Mouse (Mus musculus): ENCODE measurements around the gene C5ar2. TPM values are rescaled to one million over a fixed set of nuclear protein-coding genes. Genes with fewer than 3 reads are reported as not detected.
"Not testable (repeated sequence)": the region's sequence is repeated elsewhere in the genome, so short reads cannot be mapped to it uniquely, and the experiment has no call there.

C5ar2 gene
- 0.04 and 0.14 TPM in 2 replicates for polyA plus RNA-seq (2015; fragmentation: Nextera tagmentation; extraction: Ambion mirVana)

DNA sequence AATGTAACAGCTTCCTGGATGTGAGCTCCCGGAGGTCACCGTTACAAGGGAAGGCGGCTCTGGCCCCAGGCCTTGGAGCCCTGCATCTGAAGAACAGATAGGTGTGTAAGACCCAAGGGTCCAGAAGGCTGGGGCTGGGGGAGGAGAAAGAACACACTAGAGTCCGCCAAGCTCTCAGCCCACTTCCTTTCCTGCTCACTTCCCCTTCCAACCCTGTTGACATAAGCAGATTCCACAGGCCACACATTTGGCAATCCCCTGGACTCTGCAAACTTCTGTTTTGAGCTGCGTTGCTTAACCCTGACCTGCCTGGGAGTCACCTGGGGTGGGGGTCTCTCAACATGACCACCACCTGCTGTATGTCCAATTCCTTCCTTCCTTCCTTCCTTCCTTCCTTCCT, at the start of gene C5ar2:
C5ar2 (minus strand) TSS at position 88 of the 400 bp plus-strand sequence.
- DNase-seq (ENCODE audit: low spot score) = no peak

DNA sequence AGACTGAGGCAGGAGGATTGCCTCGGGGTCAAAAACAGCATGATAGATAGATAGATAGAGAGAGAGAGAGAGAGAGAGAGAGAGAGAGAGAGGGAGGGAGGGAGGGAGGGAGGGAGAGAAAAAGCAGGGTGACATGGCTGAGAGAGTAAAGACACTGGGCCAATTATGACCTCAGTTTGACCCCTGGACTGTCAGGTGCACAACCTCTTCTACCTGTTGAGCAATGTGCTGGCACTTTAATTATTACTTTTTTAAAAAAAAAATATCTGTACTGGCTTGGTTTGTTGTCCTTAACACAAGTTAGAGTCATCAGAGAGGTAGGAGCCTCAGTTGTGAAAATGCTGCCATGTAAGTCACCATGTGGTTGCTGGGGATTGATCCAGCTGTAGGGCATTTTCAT, 43.8 kb upstream of the C5ar2 start:
- DNase-seq (ENCODE audit: low spot score) = no peak

DNA sequence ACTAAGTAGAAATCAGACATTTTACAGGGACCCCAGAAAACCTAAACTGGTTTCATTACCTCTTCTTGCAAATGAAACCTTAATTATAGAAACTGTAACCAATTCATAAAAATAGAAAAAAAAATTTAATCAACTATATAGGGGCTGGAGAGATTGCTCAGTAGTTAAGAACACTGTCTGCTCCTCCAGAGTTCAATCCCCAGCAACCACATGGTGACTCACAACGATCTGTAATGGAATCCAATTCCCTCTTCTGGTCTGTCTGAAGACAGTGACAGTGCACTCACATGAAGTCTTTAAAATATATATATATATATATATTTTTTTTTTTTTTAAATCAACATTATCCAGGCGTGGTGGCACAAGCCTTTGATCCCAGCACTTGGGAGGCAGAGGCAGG, 43.1 kb upstream of the C5ar2 start:
- no peak for DNase-seq (ENCODE audit: low spot score)

DNA sequence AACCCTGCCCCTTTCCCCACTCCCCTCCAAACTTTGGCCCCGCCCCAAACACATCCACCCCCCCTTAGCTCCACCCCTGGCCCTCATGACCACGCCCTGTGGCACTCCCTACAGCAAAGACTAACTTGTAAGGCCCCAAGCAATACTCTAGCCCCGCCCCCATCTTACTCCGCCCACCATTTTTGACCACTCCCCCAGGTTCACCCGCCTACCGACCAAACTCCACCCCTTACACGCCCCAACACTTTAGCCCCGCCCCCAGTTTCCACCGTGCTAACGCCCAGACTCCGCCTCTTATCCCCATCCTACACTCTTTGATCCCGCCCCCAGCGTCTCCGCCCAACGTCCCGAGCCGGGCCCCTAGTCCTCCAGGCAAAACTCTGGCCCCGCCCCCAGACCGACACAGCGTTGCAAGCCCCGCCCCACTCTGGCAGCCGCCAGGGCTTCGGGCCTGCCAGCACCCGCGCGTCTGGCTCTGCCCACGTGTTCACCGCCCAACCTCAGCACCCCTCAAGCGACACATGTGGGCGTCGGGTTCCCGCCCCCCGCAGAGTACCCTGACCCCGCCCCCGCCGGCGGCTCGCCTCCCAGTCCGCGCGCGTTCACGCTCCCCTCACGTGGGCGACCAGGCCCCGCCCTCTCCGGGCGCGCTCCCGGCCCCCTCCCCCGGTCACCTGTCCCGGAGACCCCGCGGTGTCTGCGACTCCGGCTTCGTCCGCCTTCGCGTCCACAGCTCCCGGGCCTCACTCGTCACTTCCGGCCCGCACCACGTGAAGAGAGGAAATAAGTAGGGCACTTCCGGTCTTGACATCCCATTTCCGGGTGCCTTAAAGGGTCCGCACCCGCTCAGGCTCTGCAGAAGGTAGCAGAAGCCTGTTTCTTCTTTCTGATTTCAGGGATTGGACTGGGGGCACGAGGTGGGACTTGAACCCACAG, 42.3 kb upstream of the C5ar2 start, which contains the start of gene Ccdc9:
Ccdc9 (minus strand) TSS at position 770 of the 936 bp plus-strand sequence.
- peak; percentile 99 for DNase-seq (ENCODE audit: low spot score)

DNA sequence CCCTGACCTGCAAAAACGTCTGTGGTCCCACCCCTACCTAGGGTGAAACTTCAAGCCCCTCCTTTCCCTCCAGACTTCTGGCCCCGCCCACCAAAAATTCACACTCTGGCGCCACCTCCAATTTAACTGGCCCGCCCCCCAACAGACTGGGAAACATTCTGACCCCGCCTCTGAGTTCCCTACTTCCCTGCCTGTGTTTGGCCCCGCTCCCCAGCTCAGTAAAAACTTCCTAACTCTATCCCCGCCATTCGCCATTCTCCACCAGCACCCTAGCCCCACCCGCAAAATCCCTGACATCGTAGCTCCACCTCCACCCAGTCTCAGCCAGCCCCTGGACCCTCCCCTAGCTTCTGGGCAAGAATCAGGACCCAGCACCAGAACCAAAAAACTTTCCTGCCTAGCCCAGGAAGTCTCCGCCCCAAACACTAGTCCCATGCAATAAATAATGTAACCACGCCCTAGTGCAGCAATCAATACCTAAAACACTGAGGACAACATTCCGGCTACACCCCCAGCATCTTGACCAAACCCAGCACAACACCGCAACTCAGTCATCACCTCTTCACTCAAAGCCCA, 41.6 kb upstream of the C5ar2 start:
- DNase-seq (ENCODE audit: low spot score) = peak; percentile 69

DNA sequence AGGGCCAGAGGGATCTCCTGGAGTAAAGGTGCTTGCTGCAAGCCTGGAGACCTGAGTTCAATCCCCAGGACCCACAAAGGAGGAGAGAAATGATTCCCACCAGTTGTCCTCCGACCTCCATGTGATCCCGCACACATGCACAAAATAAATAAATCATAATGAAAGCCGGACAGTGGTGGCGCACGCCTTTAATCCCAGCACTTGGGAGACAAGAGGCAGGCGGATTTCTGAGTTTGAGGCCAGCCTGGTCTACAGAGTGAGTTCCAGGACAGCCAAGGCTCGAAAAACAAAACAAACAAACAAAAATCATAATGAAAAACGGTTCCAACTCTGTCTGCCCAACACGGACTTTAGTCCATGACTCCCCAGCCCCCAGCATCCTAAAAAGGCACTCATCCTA, 41.0 kb upstream of the C5ar2 start:
- DNase-seq (ENCODE audit: low spot score) = no peak

DNA sequence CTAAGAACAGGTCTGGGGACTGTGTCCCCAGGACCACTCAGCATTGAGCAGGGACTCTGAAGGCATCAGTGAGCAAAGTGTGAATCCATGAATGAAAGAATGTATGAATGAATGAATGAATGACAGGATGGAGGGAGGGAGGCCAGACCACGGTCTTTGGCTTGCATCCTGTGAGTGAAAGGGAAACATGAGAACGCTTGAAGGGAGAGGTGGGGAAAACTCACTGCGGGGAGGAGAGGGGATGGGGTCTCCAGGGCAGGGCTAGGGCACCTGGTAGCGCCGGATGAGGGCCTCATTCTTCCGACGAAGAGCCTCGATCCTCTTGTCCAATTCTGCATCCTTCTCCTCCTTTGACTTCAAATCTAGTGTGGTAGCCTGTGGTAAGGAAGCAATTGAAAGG, 40.0 kb upstream of the C5ar2 start:
- DNase-seq (ENCODE audit: low spot score) = no peak

DNA sequence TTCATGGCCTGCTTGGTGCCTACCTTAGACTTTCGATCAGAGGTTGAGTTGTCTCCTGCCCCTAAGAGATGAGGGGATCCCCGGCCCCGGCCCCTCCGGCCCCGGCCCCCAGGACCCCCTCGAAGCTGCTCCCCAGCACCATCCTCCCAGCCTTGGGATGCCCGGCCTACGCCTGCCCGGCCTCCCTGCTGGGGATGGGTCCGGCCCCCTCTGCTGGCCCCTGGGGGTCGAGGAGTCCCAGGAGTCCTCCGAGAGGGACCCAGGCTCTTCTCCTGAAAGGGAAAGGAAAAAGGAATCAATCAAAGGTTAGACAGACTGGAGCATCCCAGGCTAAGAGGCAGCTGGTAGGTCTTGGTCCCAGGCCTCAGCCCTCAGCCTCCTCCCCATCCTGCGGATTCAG, 38.4 kb upstream of the C5ar2 start:
- no peak for DNase-seq (ENCODE audit: low spot score)

DNA sequence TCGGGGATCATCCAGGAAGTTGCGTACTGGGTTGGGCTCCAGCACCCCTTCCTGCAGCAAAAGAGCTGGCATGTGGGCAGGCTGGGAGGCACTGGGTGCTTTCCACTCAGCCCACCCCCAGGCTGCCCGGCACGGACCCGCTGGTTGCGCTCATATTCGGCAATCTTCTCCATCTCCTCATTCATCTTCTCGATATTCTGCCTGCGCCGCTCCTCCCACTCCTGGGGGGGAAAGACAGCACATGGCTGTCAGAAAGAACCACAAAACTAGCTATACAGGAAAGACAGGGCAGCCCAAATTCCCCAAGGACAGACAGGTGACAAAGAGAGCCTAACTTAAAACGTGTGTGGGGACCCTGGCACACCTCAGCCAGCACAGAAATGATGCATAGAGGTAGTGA, 36.8 kb upstream of the C5ar2 start:
- DNase-seq (ENCODE audit: low spot score) = no peak

DNA sequence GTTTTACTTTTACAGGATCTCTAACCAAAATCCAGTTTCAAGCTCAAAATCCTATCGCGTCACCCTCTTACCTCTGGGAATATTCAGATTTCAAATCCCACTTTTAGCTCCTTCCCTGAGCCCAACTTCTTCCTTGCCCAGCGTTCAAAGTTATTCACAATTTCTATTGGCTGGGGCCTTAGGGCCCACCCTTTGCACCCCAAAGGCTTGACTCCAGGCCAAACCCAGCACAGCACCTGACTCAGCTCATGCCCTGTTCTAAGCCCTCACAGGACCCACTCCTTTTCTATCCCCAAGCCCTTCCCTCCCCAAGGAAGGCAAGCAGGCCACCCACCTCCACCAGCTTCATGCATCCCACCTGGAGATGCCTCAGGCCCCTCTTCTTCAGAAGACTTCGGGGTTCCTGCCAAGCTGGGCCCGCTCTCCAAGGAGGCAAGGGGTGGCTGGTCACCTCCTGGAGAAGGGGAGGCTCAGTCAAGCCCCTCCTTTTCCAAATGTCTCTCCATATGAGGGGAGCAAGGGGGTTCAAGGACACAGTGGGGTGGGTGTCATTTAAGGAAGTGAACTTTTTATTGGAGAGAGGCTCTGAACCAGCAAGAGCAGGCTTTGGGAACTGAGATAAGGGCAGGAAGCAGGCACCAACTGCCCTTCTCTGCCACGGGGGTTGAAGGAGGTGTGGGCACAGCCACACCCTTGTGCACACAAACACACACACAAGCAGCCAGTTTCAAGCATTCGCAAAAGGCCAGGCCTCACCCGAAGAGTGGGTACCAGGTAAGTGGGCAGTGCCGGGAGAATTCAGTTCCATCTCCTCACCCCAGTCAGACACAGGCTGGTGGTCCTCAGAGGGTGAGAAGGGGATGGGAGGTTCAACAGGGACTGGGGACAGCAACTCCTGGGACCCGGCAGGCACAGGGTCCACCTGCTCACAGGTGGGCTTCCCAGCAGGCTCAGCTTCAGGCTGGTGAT, 31.3 kb upstream of the C5ar2 start:
- no peak for DNase-seq (ENCODE audit: low spot score)

DNA sequence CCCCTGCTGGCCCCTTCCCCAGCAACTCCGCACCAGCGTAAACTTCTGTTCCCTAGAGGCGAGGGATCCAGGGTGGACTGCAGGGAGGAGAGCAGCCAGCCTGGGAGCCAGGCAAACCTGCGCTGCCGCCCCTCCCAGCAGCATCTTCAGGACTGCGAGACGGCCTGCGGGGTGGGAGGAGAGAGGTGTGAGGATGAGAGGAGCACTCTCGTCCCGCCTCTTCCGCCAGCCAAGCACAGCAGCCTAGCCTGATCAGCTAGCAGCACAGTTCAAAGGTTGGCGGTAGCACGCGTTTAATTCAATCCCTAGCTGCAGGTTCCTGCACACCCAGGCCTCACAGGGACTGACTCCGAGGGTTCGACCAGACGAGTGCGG, 29.8 kb upstream of the C5ar2 start:
- peak; percentile 90 for DNase-seq (ENCODE audit: low spot score)

DNA sequence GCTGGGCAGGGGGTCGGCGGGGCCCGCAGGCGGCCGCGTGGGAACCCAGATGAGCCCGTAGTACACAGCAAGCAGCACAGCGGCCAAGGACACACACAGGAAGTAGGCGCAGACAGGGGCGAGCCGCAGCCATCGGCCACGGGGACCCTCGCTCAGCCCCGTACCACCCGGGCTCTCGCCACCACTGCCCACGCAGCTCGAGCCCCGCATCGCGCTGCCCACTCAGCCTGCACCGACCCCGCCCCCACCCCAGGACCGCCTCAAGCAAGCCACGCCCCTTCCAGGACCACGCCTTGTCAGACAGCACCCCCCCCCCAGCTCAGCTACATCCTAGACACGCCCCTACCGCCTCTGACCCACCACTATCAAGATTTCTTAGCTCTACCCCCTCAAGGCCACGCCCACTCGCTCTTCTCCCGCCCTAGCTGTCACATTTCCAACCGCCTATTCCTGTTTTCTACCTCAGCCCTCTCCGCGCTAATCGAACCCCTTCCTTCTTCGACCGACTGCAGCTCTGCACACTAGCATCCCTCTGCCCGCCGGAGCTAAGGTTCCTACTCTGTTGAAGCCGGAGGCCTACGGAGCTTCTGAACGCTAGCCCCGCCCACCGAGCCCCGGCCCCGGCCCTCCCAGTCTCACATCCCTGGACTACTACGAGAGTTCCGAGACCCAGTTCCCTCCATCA, 29.3 kb upstream of the C5ar2 start, which contains the start of gene Inafm1:
Inafm1 (minus strand) TSS at position 537 of the 685 bp plus-strand sequence.
- DNase-seq (ENCODE audit: low spot score) = peak; percentile 92

DNA sequence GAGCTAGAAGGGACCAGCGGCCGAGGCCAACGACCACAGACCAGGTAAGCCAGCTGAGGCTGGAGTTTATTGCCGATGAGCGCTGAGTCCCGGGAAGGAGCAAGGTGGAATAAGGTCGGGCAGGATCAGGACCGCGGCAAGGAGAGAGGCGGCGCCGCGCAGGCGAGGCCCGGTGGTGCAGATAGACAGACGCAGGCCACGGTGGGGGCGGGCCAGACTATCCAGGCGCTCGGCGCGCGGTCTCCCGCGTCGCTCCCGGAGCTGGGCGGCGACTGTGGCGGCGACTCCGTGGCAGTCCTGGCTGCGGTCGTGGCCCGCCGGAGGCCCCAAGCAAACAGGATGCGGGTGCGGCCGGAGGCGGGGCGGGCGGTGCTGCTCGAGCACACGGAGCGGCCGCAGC, 28.7 kb upstream of the C5ar2 start:
- peak; percentile 64 for DNase-seq (ENCODE audit: low spot score)

DNA sequence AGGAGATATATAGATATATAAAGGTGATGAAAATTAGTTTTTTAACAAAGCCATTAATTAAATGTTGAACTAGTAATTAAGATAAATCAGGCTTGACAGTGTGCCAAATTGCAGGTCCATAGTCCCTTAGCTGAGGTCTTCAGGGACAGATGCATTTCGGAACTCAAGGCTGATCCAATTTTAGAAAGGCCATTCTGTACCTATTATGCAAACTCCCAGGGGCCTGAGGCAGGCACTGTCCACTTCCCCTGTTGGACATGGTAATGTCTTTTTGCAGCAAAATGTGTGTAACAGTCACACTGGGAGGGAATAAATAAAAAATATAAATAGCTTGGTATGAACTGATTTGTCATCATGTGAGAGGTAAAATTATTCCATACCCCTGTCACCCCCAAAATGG, 27.2 kb upstream of the C5ar2 start:
- DNase-seq (ENCODE audit: low spot score) = no peak

DNA sequence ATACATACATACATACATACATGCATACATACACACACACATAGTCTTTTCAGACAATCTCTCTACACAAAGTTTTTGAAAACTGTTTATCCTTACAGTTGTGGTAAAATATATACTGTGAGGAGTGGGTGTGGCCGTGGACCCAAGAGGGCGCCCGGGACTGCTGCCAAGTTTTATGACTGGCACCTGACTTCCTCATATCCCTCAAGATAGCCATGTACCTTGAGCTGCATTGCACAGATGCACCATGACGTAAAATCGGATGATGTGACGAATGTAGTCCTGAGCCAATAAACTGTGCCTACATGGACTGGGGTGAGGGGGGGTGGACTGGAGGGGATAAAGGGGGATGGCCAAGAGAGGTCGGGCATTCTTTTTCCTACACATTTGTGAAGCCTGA, 22.6 kb upstream of the C5ar2 start:
- DNase-seq (ENCODE audit: low spot score) = not testable (repeated sequence)

DNA sequence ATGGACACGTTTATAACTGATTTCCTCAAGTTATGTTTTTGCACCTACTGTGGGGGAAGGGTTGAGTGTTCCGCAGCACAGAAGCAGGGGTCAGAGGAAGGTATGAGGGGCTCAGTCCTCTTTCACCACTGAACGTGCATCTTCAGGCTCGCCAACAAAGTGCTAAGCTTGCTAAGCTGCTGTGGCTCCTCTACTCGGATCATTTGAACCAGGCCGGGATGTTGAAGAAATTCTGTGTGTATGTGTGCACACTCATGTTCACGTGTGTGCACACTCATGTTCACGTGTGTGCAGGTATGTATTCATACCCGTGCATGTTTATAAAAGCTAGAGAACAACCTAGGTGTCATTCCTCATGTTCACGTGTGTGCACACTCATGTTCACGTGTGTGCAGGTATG, 21.9 kb upstream of the C5ar2 start:
- DNase-seq (ENCODE audit: low spot score) = no peak

DNA sequence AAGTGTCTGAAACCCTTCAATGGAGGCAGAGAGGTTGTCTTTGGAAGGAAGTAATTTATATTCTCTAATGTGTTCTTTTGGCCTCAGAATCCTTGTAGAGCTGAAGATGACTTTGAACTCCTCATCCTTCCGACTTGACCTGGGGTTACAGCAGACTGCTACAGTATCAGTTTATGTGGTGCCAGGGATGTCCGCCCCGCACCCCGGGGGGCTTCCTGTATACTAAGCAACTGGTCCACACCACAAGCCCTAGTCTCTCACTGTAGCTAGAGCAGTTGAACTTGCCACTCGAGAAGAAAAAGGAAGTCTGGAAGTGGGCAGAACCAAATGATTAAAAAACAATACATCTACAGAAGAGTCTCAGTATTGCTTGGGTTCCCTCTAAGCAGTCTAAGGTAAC, 19.9 kb upstream of the C5ar2 start:
- DNase-seq (ENCODE audit: low spot score) = no peak

DNA sequence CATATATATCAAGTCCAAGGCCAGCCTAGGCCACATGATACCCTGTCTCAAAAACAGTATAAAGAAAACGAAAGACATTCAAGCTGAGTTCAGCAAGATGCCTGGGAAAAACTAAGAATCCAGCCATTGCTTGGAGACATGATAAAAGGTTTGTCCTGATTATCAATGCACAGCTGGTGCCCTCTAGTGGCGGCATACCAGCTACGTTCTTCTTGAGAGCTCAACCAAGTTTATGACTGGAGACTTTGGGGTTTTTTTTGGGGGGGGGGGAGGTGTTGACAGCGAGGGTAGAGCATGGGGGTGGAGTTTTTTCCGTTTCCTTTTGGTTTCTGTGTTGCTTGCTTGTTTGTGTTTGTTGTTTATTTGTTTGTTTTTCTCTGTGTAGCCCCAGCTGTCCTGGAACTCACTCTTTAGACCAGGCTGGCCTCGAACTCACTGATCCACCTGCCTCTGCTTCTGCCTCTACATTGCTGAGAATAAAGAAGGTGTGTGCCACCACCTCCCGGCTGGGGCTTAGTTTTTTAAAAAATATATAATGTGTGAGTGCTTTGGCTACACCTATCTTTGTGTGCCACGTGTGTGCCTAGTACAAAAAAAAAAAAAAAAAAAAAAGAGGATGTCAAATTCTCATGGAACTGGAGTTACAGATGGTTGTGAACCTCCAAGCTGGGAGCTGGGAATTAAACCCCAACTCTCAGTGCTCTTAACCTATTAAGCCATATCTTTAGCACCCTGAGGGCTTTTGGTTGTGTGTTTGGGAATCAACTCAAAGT, 19.2 kb upstream of the C5ar2 start:
- DNase-seq (ENCODE audit: low spot score) = peak; percentile 81

DNA sequence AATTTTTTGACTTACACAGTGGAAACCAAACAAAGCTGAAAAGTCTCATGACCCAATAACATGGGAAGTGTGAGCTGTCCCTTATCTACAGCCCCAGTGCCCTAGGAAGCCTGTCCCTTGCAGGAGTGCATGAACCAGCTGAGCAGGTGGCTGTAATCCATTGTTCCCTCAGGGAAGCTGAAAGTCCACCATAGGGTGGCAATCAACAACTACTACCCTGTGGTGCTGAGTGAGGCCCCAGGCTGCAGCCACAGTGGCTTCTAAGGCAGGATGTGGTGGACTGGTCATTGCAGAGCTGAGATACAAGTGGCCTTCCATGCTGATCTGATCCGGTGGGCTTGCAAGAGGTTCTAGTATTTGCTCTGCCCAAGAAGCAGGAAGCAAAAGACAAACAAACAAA, 17.1 kb upstream of the C5ar2 start:
- DNase-seq (ENCODE audit: low spot score) = no peak

DNA sequence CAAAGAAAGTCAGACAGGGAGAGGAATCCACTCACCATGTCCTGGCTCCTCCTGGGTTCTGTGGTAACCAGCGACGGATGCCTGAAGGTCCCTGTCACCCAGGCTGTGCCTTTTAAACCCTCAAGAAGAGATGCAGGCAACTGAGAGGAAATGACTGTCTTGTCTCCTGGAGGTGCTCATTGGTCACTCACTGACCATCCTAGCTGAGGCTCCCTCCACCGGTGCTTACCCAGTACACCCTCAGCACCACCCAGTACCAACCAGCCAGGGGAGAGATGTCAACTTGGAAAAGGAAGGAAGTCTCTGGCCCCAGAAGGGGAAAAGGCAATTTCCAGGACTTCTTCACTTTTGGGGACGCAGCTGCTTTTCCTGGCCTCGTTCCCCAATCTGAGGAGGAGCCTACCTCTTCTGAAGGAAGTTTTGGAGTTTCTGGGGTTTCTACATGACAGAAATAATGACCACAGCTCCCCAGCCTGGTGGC, 15.2 kb upstream of the C5ar2 start, which contains the start of gene C5ar1:
C5ar1 (minus strand) TSS at position 431 of the 481 bp plus-strand sequence.
- no peak for DNase-seq (ENCODE audit: low spot score)
